Mouse (Mus musculus): ENCODE measurements around the gene Kng2.
"Not testable (repeated sequence)": the region's sequence is repeated elsewhere in the genome, so short reads cannot be mapped to it uniquely, and the experiment has no call there.

The Kng2 gene

DNA sequence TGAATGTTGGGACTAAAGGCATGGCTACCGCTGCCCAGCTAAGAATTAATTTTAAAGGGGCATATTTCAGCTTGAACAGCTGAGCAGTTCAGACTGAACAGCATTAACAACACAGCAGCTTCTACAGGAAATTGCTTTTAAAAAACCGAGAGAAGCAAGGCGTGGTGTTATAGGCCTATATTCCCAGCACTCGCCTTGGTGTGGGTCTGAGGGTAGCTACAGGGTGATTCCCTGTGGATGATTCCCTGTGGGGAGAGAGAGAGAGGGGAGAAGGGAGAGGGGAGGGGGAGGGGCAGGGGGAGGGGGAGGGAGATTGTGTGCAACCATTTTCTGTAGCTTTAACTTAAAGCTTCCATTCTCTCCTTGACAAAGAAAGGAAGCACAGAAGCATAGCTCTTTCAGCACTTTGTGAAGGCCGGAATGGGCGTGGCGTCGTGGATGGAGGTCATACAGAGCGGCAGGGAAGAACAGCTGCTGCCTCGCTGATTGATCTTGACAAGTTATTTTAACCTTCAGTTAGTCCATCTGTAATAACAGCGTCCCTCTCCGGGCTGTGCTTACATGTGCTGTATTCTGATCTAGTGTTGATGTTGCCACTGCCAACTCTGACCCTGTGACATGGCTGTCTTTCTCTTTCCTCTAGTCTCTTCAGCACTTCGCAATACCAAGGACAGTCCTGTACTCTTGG, 73.7 kb downstream of the Kng2 start:
- DNase-seq: no peak

DNA sequence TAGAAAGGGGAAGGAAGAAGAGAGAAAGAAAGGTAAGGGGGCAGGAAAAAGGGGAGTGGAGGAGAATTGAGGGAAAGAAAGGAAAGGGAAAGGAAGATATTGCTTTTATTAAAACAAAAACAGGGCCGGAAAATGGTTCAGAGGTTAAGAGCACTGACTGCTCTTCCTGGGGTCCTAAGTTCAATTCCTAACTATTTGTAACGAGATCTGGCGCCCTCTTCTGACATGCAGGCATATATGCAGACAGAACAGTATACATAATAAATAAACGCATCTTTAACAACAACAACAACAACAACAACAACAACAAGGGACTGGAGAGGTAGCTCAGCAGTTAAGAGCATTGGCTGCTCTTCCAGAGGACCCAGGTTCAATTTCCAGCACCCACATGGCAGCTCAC, 76.2 kb downstream of the Kng2 start:
- no peak for DNase-seq

DNA sequence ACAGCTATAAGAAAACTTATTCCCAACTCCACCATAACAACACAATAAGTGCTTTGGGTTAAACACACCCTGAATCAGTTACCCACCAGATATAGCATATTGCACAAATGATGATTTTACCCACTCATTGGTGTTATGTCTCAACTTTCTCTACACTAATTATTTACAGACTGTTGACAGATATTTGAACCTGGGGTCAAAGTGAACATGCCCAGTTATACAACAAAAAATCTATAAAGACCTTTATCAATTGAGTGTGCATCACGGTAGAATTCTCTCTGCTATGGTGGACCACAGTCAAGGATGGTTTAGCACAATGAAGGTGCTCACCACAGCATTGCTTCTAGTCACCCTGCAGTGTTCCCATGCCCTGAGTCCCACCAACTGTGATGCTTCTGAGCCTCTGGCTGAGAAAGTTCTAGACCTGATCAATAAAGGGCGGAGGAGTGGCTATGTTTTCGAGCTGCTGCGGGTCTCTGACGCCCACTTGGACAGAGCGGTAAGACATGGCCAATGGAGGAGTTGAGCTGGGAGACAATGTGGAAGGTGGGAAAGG, 78.4 kb downstream of the Kng2 start, which contains the start of gene Hrg:
Gene Hrg (plus strand): TSS at position 233 of the 556 bp plus-strand sequence.
- DNase-seq: no peak

DNA sequence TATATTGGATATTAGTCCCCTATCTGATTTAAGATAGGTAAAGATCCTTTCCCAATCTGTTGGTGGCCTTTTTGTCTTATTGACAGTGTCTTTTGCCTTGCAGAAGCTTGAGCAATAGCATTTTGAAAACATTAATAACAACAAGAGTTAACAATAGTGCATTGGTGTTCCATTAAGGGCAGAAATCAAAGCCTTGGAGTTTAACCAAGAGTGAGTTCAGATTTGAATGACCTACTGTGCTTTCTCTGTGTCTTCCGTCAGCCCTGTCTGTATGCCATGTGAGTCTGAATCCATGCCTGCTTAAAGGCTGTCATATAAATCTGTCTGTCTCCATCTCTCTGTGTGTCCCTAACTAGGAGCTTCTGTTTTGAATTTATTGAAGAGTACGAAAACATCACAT, 81.9 kb downstream of the Kng2 start:
- no peak for DNase-seq

DNA sequence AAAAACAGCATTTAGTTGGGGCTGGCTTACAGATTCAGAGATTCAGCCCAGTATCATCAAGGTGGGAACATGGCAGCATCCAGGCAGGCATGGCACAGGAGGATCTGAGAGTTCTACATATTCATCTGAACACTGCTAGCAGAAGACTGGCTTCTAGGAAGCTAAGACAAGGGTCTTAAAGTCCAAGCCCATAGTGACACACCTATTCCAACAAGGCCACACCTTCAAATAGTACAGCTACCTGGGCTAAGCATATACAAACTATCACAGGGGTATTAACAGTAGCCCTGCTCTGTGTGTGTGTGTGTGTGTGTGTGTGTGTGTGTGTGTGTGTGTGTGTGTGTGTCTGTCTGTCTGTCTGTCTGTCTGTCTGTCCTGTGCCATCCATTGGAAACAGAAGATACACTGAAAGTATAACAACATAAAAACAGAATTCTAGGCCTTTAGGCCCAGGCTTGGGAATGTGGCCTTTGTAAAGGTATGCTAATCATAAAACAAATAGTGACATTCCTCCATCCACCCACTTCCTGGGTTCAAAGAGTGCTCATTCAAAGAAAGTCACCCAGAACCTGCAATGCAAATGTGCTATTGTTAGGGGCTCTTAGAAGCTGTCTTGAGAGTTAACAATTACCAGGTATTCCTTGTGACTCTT, 87.3 kb downstream of the Kng2 start:
- not testable (repeated sequence) for DNase-seq

DNA sequence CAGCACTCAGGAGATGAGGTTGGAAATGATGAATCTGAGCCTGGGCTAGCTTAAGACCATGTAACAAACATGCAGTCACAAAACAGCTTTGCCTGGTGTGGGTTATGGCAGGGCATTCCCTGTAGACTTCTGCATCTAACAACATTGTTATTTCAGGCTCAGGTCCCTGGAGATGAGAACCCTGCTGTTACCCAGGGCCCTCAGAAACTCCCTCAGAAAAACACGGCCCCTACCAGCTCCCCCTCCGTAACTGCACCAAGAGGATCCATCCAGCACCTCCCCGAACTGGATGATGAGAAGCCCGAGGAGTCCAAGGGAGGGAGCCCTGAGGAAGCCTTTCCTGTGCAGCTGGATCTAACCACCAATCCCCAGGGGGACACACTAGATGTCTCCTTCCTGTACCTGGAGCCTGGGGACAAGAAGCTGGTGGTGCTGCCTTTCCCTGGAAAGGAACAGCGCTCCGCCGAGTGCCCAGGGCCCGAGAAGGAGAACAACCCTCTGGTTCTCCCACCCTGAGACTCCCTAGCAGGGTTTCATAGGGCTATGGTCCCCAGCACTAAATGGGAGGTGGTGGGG, 90.1 kb downstream of the Kng2 start:
- DNase-seq: no peak

DNA sequence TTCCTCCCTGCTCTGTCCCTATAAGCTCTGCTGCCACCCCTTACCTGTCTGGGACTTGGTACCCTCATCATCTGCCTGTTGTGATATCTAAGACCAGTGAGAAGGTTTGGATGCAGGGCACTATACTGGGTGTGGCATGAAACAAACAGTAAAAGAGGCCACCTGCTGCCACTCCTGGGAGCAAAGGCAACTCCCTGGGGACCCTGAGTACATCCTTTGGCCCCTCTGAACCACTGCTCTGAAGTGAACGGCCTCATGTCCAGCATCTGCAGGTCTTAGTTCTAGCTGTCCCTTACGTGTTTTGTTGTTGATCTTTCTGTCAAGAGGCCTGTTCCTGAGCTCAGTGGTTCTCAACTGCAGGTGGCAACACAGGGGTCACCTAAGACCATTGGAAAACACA, 90.7 kb downstream of the Kng2 start:
- no peak for DNase-seq

DNA sequence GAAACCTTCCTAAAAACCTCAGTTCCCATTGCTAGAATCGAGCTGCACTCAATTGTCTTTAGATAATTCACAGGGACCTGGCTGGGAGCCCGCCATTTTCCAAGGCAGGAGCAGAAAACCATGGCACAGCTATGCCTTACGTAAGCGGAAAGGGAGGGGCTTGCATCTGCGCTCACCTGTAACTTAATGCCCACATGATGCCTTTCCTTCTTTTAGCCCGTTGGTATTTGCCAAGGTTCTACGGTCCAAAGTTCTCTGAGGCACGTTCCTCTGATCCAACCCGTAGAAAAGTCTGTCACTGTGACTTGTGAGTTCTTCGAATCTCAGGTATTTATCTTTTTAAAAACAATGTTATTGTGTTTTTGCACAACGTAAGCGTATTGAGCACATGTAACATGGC, 91.7 kb downstream of the Kng2 start:
- DNase-seq: no peak
